Mouse (Mus musculus) T-cell, adult 2 months (primary cell): ENCODE measurements around the gene Slc6a9.
A peak's percentile ranks its signal among the peaks of the same experiment; 100 is the strongest.

Experiments
- DNase-seq: peaks from one replicate; pipeline ENCODE4 v3.0.0; 2022; ENCODE audit warnings: low spot score

Gene Slc6a9

GRCm38 (mm10) chr4:117912685-117913273 is 78.5 kb downstream of the Slc6a9 start:
- no peak for DNase-seq

- DNase-seq: no peak
Measured at GRCm38 (mm10) chr4:117913421-117913820, 79.1 kb downstream of the Slc6a9 start.

DNA sequence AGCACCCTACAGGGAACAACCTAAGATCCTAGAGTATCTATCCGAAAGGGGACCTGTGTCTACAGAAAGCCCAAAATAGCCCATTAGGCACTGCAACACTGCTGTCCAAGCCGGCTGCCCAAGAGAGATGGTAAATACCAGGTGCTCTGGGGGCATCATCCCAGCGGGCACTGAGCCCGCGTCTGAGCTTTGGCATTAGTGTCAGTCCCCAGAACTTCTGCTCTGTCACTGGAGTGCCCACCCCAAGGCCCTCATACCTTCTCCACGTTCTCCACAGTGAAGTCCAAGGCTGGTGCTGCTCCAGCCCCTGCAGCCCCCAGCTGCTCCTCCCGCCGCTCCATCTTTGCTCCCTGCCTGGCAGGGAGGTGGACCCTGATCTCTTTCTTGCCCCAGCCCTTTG is 79.7 kb downstream of the Slc6a9 start:
- no peak for DNase-seq

- DNase-seq: peak; percentile 93
Measured at GRCm38 (mm10) chr4:117914591-117915442, 80.5 kb downstream of the Slc6a9 start, which contains the start of gene Ipo13. Gene Ipo13 (minus strand): TSS chr4:117914999.

DNA sequence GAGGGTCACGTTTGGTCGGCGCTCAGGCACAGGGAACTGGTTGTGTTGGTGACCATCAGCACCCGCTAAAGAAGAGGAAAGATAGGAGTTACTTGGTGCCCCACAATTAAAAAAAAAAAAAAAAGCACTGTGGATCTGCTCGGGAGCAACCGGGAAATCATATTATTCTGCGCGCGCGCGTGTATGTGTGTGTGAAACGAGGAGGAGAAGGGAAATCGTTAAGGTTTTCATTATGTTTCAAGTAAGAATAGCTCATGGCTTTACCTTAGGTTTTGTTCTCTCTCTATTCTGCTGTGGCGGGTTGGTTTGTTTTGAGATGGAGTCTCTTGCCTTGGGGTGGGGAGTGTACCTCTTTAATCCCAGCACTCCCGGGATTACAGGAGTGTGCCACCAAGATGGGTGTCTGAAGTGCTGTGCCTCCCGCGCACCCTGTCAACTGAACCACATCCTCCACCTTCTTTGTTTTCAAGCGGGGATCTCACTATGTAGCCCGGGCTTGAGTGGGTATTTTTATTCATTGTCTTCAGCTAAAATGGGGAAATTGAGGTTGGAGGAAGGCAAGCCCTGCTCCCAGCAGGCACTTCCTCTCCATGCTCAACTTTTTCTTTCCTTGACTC is 81.3 kb downstream of the Slc6a9 start:
- peak; percentile 23 for DNase-seq

GRCm38 (mm10) chr4:117916386-117916785 is 82.1 kb downstream of the Slc6a9 start:
- DNase-seq: no peak

GRCm38 (mm10) chr4:117917402-117917801 is 83.1 kb downstream of the Slc6a9 start:
- no peak for DNase-seq

- DNase-seq: no peak
Measured at GRCm38 (mm10) chr4:117917847-117918246, 83.5 kb downstream of the Slc6a9 start.

DNA sequence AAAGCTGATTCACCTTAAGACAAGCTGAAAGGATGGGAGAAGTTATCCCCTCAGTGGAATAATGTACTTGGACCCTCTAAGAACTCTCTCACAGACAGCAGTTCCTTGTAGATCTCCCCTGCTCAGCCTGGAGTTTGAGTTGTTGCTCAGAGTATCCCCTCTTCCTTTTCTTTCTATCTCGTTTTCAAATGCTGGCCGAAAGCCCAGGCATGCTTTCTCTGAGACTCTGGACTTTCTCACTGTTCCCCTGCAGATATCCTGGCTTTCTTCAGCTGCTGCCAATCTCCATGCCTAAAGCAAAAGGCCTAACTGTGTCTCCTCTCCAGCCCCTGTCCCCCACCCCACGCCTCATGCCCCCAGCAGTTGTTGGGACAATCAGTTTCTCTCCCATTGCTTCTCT is 84.0 kb downstream of the Slc6a9 start:
- no peak for DNase-seq

DNA sequence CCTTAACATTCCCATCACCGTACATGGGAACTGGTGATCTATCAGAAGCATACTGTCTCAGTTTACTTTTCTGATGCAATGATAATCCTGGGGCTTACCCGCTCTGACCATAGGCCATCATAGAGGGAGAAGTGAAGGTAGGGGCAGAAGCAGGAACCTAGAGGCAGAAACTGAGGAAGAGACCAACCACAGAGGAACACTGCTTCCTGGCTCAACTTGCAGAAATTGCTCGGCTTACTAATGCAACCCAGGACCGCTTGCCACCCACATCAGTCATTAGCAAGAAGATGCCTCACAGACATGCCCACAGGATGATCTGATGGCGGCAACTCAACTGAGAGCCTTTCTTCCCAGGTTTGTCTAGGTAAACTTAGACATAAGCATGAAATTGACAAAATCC is 84.5 kb downstream of the Slc6a9 start:
- DNase-seq: no peak

DNA sequence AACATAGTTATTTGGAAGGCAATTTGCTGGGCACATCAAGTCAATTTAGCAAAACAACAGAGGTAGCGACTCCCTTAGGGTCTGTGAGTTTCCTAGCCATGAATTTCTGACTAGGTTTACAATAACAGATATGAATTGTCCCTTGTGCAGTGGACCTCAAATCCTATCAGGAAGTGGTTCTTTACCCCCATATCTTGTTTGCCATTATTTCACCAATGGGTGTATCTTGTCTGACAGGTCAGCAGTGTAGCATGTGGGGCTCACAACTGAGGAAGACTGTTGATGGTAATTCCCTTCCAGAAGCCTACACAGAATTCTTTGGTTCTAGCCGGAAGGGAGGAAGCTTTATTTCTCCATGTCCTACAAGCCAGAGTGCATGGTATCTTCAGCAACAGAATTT is 87.1 kb downstream of the Slc6a9 start:
- no peak for DNase-seq

DNA sequence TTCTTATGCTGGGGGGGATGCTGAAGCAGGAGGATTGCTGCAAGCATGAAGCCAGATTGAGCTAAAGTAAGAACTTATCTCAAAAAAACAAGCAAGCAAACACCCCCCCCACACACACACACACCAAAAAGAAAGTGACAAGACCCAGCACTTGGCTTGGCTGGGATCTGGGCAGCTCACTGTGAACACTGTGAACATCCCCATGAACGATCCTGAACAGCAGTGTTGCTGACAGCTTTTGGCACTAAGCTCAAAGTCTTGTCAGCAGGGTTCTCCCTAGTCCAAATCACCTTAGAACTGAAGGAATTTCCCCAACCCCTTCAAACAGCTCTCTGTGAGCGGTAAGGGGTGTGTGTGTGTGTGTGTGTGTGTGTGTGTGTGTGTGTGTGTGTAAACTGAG is 89.1 kb downstream of the Slc6a9 start:
- DNase-seq: no peak
